In genomic region chr15:99700219-99701106, GRCm38 (mm10) we compare ENCODE assay signal across 16 mouse cellular contexts. TPM values are rescaled to one million over a fixed set of nuclear protein-coding genes. Genes with fewer than 3 reads are reported as not detected.
A peak's percentile ranks its signal among the peaks of the same experiment; 100 is the strongest.
DNase-seq lines count a peak whose midpoint lies in the region; ATAC-seq and TF ChIP-seq lines count a peak whose summit lies in the region.
"Had no signal": no experiment of that assay in that cellular context is flagged by ENCODE, and none has a peak within 500 bp of the region (broad histone marks: within the 10 kb centered on the region; RNA-seq: fewer than 3 reads in every experiment).

No protein-coding gene starts in this region.

- peak; percentile 46 for DNase-seq in cerebellum, adult 8-10 months
- no peak for DNase-seq in cerebellum, adult 11-12 months
- no peak for DNase-seq in neural tube, embryonic 10.5 days (ENCODE audit: extremely low spot score, low spot score)
- no peak for DNase-seq in liver, postnatal 0 days
- DNase-seq: adrenal gland, postnatal 25 days; gastrocnemius, adult 2 months; right cerebral cortex, postnatal 14 days had no signal

- TF ChIP-seq CTCF in liver, postnatal 0 days (IDR thresholded peaks at IDR 0.05; ENCODE audit: low read depth), result no peak

- H3K36me3 ChIP-seq in hindbrain, embryonic 13.5 days, result peaks cover 65% of the 10 kb centered on the region
- peaks cover 29% of the 10 kb centered on the region for H3K36me3 ChIP-seq in hindbrain, embryonic 16.5 days (ENCODE audit: control insufficient read depth, insufficient read depth, low read length)
- peaks cover 69% of the 10 kb centered on the region for H3K36me3 ChIP-seq in neural tube, embryonic 13.5 days
- H3K36me3 ChIP-seq in liver, postnatal 0 days (replicated peaks; ENCODE audit: insufficient read depth, low read length), result peaks cover 3% of the 10 kb centered on the region; the same call in 1 of the 2 replicates

- H3K4me2 ChIP-seq in hindbrain, embryonic 13.5 days, result no peak overlapping the region
- no peak overlapping the region for H3K4me2 ChIP-seq in hindbrain, embryonic 16.5 days (ENCODE audit: low read length)
- H3K4me2 ChIP-seq in neural tube, embryonic 13.5 days, result no peak overlapping the region
- H3K4me2 ChIP-seq in liver, postnatal 0 days (ENCODE audit: low read depth, low read length), result no peak overlapping the region

- H3K27me3 ChIP-seq in hindbrain, embryonic 13.5 days, result no peaks in the 10 kb centered on the region
- H3K27me3 ChIP-seq in hindbrain, embryonic 16.5 days (replicated peaks; ENCODE audit: control insufficient read depth, insufficient read depth, low read length), result no peaks in the 10 kb centered on the region
- no peaks in the 10 kb centered on the region for H3K27me3 ChIP-seq in neural tube, embryonic 13.5 days
- no peaks in the 10 kb centered on the region for H3K27me3 ChIP-seq in liver, postnatal 0 days (ENCODE audit: insufficient read depth, low read length)

- no peak overlapping the region for H3K4me3 ChIP-seq in hindbrain, embryonic 13.5 days
- H3K4me3 ChIP-seq in hindbrain, embryonic 16.5 days (ENCODE audit: low read length), result no peak overlapping the region
- H3K4me3 ChIP-seq in neural tube, embryonic 13.5 days, result no peak overlapping the region
- H3K4me3 ChIP-seq in liver, postnatal 0 days (ENCODE audit: low read depth, low read length), result no peak overlapping the region

- H3K27ac ChIP-seq in hindbrain, embryonic 13.5 days, result 0 out of 2 replicates have a peak overlapping the region, but pooled peaks have one; percentile 99
- no peak overlapping the region for H3K27ac ChIP-seq in hindbrain, embryonic 16.5 days (ENCODE audit: low read depth, low read length)
- 0 out of 2 replicates have a peak overlapping the region, but pooled peaks have one; percentile 23 for H3K27ac ChIP-seq in neural tube, embryonic 13.5 days (replicated peaks)
- H3K27ac ChIP-seq in liver, postnatal 0 days (ENCODE audit: low read depth), result no peak overlapping the region

- H3K4me1 ChIP-seq in hindbrain, embryonic 13.5 days (replicated peaks), result peaks cover 26% of the 10 kb centered on the region
- peaks cover 25% of the 10 kb centered on the region for H3K4me1 ChIP-seq in hindbrain, embryonic 16.5 days (ENCODE audit: control insufficient read depth, insufficient read depth, low read depth, low read length)
- H3K4me1 ChIP-seq in neural tube, embryonic 13.5 days (replicated peaks), result peaks cover 33% of the 10 kb centered on the region
- H3K4me1 ChIP-seq in liver, postnatal 0 days (ENCODE audit: insufficient read depth), result peaks cover 17% of the 10 kb centered on the region

- no peak for ATAC-seq in hindbrain, embryonic 13.5 days (ENCODE audit: low FRiP score)
- no peak for ATAC-seq in hindbrain, embryonic 16.5 days
- ATAC-seq in neural tube, embryonic 13.5 days (ENCODE audit: low read depth), result no peak
- ATAC-seq in CD4-positive, CD25-positive, alpha-beta regulatory T cell, adult 4 months, result no peak
- no peak for ATAC-seq in liver, postnatal 0 days
- ATAC-seq: forebrain, embryonic 14.5 days; lung, postnatal 0 days had no signal

- no peaks in the 10 kb centered on the region for H3K9me3 ChIP-seq in hindbrain, embryonic 13.5 days
- H3K9me3 ChIP-seq in hindbrain, embryonic 16.5 days (ENCODE audit: control insufficient read depth, low read length), result no peaks in the 10 kb centered on the region
- H3K9me3 ChIP-seq in neural tube, embryonic 13.5 days, result no peaks in the 10 kb centered on the region
- H3K9me3 ChIP-seq in liver, postnatal 0 days (ENCODE audit: low read length), result no peaks in the 10 kb centered on the region
- H3K9me3 ChIP-seq: G1E; heart, embryonic 10.5 days; megakaryocyte, embryonic 14.5 days had no signal

- WGBS in hindbrain, embryonic 13.5 days, result 90% methylated on average over 18 of the region's 18 CpGs
- WGBS in hindbrain, embryonic 16.5 days, result 89% methylated on average over 18 of the region's 18 CpGs
- WGBS in neural tube, embryonic 13.5 days, result 84% methylated on average over 18 of the region's 18 CpGs
- WGBS in liver, postnatal 0 days (ENCODE audit: insufficient replicate concordance), result 69% methylated on average over 18 of the region's 18 CpGs

- no peak overlapping the region for H3K9ac ChIP-seq in hindbrain, embryonic 13.5 days
- no peak overlapping the region; the same call in 1 of the 2 replicates for H3K9ac ChIP-seq in hindbrain, embryonic 16.5 days (ENCODE audit: low read depth, low read length)
- peak overlapping the region; percentile 22; the same call in 1 of the 2 replicates for H3K9ac ChIP-seq in neural tube, embryonic 13.5 days
- no peak overlapping the region for H3K9ac ChIP-seq in liver, postnatal 0 days (replicated peaks)

- no peak for TF ChIP-seq EP300 in liver, postnatal 0 days (IDR thresholded peaks at IDR 0.05; ENCODE audit: low read depth)

RNA-seq across cellular contexts. Expression of gene Smarcd1, which starts 1.5 kb away (rescaled TPM):
- polyA plus RNA-seq in hindbrain, embryonic 13.5 days (2015; fragmentation: Nextera tagmentation; extraction: Ambion mirVana), result 134 and 145 TPM in 2 replicates
- 71.7 and 86.2 TPM in 2 replicates for polyA plus RNA-seq in hindbrain, embryonic 16.5 days (2015; fragmentation: Nextera tagmentation; extraction: Ambion mirVana)
- polyA plus RNA-seq in neural tube, embryonic 13.5 days (2015; fragmentation: Nextera tagmentation; extraction: Ambion mirVana), result 117 and 134 TPM in 2 replicates
- polyA plus RNA-seq in CD4-positive, CD25-positive, alpha-beta regulatory T cell, adult 4 months (2017; shearing (Covaris generic)), result 10 to 100 TPM; 10.0 to 14.8 TPM
- 4.7 and 5.3 TPM in 2 replicates for polyA plus RNA-seq in liver, postnatal 0 days (2015; fragmentation: Nextera tagmentation; extraction: Ambion mirVana)

RNA-seq across cellular contexts. Expression of gene Gm17349, which starts 4.8 kb away (rescaled TPM):
- not detected in 2 replicates for polyA plus RNA-seq in hindbrain, embryonic 13.5 days (2015; fragmentation: Nextera tagmentation; extraction: Ambion mirVana)
- polyA plus RNA-seq in hindbrain, embryonic 16.5 days (2015; fragmentation: Nextera tagmentation; extraction: Ambion mirVana), result not detected in 2 replicates
- polyA plus RNA-seq in neural tube, embryonic 13.5 days (2015; fragmentation: Nextera tagmentation; extraction: Ambion mirVana), result not detected in 2 replicates
- polyA plus RNA-seq in CD4-positive, CD25-positive, alpha-beta regulatory T cell, adult 4 months (2017; shearing (Covaris generic)), result not detected
- polyA plus RNA-seq in liver, postnatal 0 days (2015; fragmentation: Nextera tagmentation; extraction: Ambion mirVana), result 1.3 and 2.9 TPM in 2 replicates
- polyA plus RNA-seq: forebrain, embryonic 14.5 days; heart, embryonic 10.5 days had no signal

RNA-seq across cellular contexts. Expression of gene Gpd1, which starts 16.9 kb away (rescaled TPM):
- polyA plus RNA-seq in hindbrain, embryonic 13.5 days (2015; fragmentation: Nextera tagmentation; extraction: Ambion mirVana), result 1.6 and 2.1 TPM in 2 replicates
- 3.1 and 4.6 TPM in 2 replicates for polyA plus RNA-seq in hindbrain, embryonic 16.5 days (2015; fragmentation: Nextera tagmentation; extraction: Ambion mirVana)
- 1.6 and 1.8 TPM in 2 replicates for polyA plus RNA-seq in neural tube, embryonic 13.5 days (2015; fragmentation: Nextera tagmentation; extraction: Ambion mirVana)
- polyA plus RNA-seq in CD4-positive, CD25-positive, alpha-beta regulatory T cell, adult 4 months (2017; shearing (Covaris generic)), result under 1 TPM in 1 of 2 experiments, not detected in 1; 0.41 TPM
- polyA plus RNA-seq in liver, postnatal 0 days (2015; fragmentation: Nextera tagmentation; extraction: Ambion mirVana), result 147 and 150 TPM in 2 replicates
- polyA plus RNA-seq: G1E had no signal

RNA-seq across cellular contexts. Expression of gene Cox14, which starts 25.0 kb away (rescaled TPM):
- polyA plus RNA-seq in hindbrain, embryonic 13.5 days (2015; fragmentation: Nextera tagmentation; extraction: Ambion mirVana), result 160 and 174 TPM in 2 replicates
- 175 and 191 TPM in 2 replicates for polyA plus RNA-seq in hindbrain, embryonic 16.5 days (2015; fragmentation: Nextera tagmentation; extraction: Ambion mirVana)
- 170 and 181 TPM in 2 replicates for polyA plus RNA-seq in neural tube, embryonic 13.5 days (2015; fragmentation: Nextera tagmentation; extraction: Ambion mirVana)
- 100 to 1,000 TPM; 139 to 168 TPM for polyA plus RNA-seq in CD4-positive, CD25-positive, alpha-beta regulatory T cell, adult 4 months (2017; shearing (Covaris generic))
- 111 and 117 TPM in 2 replicates for polyA plus RNA-seq in liver, postnatal 0 days (2015; fragmentation: Nextera tagmentation; extraction: Ambion mirVana)

RNA-seq across cellular contexts. Expression of gene Asic1, which starts 30.3 kb away (rescaled TPM):
- polyA plus RNA-seq in hindbrain, embryonic 13.5 days (2015; fragmentation: Nextera tagmentation; extraction: Ambion mirVana), result 58.3 and 63.0 TPM in 2 replicates
- 45.1 and 59.4 TPM in 2 replicates for polyA plus RNA-seq in hindbrain, embryonic 16.5 days (2015; fragmentation: Nextera tagmentation; extraction: Ambion mirVana)
- 76.0 and 77.8 TPM in 2 replicates for polyA plus RNA-seq in neural tube, embryonic 13.5 days (2015; fragmentation: Nextera tagmentation; extraction: Ambion mirVana)
- polyA plus RNA-seq in CD4-positive, CD25-positive, alpha-beta regulatory T cell, adult 4 months (2017; shearing (Covaris generic)), result under 1 TPM in 1 of 2 experiments, not detected in 1; 0.52 TPM
- polyA plus RNA-seq in liver, postnatal 0 days (2015; fragmentation: Nextera tagmentation; extraction: Ambion mirVana), result 0.38 and 0.54 TPM in 2 replicates
- polyA plus RNA-seq: G1E had no signal

Comparison
In these comparisons a context has a peak if more than half of its experiments do, and no peak if none do; other contexts are left out.
1. H3K27ac ChIP-seq: peak in hindbrain, embryonic 13.5 days (single experiment) and neural tube, embryonic 13.5 days (single experiment); none in hindbrain, embryonic 16.5 days (single experiment) and liver, postnatal 0 days (single experiment).
2. RNA of gene Gpd1, which starts 16.9 kb away (polyA plus RNA-seq): 147 to 150 TPM in liver, postnatal 0 days; 3.1 to 4.6 TPM in hindbrain, embryonic 16.5 days, 1.6 to 1.8 TPM in neural tube, embryonic 13.5 days, 1.6 to 2.1 TPM in hindbrain, embryonic 13.5 days and 0.41 TPM in CD4-positive, CD25-positive, alpha-beta regulatory T cell, adult 4 months; every median in the first group is over 10 times any median in the second.